Mouse (Mus musculus) common myeloid progenitor, adult 5-6 weeks (primary cell): Measurements from ENCODE around the gene Tekt4. TPM values are rescaled to one million over a fixed set of nuclear protein-coding genes. Genes with fewer than 3 reads are reported as not detected.
A peak's percentile ranks its signal among the peaks of the same experiment; 100 is the strongest.

ENCODE experiments used
- ATAC-seq: replicated peaks from 2 replicates; pipeline ENCODE4 v1.8.0; 2016; ENCODE audit warnings: low read depth, mild to moderate bottlenecking, moderate TSS enrichment, inconsistent platforms; ENCODE audit not compliant: poor library complexity, severe bottlenecking
- total RNA-seq: library from RNA; stranded (forward); fragments of 200-1000, 187-1606 nt; gene quantifications from 2 replicates; pipeline ENCODE4 v1.2.3, GENCODE M21; 2017

The Tekt4 gene
- total RNA-seq, 1 experiment from 2014 or later: not detected

DNA sequence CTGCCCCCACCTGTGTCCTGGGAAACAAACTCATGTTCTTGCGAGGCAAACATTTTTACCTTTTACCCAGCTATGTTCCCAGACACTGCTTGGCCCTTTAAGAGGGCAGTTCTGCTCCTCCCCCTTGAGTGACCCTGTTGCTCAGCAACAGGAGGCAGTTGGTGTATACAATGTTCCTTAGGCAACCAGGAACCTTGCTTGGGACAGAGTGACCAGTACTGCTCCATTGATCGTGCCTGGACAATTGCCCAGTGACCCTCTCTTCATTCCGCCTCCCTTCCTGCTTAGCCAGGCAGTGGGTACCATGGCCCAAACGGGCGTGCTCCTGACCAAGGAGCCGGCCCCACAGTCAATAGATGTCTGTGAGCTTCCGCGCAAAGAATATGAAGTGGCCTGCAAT lies 17.0 kb downstream of the Tekt4 start:
- no peak for ATAC-seq

DNA sequence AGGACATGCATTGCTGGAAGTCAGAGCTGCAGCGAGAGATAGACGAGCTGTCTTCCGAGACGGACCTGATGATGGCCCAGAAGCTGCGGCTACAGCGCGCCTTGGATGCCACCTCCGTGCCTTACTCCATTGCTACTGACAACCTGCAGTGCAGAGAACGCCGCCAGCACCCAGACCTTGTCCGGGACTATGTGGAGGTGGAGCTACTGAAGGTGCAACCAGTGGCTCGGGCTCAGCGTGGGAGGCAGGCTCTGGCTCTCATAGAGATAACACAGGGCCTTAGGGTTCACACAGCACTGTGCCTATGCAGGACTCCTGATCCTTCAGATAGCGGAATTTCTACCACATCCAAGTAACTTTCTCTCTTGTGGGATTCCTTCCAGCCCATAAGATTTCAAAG lies 17.6 kb downstream of the Tekt4 start:
- no peak for ATAC-seq

DNA sequence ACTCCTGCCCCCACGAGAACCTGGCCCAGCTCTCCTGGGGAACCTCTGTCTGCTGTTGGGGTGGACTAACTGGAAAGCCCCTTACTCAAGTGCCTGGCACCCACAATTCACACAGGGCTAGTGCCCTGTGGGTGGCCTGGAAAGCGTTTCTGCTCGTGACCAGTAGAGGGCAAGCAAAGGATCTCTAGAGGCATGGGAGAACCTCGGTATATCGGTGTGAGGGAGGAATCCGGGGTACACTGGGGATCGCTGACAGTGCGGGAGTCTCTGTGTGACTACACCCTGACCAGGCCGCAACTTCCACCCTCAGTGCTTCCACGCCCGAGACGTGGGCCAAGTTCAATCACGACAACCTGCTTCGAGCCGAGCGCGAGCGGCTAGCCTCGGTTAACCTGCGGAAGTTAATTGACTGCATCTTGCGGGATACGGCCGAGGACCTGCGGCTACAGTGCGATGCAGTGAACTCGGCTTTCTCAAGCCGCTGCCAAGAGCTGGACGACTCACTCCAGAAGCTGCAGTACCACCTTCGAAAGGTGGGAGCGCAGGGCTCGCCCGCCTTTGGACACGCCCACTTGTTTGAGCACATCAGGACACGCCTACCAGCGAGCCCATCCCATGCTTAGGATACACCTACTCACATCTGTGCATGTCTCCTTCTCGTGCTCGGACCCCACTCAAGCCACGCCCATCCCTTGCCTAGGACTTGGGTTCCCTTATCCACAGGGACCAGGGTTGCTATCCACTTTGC lies 20.1 kb downstream of the Tekt4 start:
- ATAC-seq: peak; percentile 71

DNA sequence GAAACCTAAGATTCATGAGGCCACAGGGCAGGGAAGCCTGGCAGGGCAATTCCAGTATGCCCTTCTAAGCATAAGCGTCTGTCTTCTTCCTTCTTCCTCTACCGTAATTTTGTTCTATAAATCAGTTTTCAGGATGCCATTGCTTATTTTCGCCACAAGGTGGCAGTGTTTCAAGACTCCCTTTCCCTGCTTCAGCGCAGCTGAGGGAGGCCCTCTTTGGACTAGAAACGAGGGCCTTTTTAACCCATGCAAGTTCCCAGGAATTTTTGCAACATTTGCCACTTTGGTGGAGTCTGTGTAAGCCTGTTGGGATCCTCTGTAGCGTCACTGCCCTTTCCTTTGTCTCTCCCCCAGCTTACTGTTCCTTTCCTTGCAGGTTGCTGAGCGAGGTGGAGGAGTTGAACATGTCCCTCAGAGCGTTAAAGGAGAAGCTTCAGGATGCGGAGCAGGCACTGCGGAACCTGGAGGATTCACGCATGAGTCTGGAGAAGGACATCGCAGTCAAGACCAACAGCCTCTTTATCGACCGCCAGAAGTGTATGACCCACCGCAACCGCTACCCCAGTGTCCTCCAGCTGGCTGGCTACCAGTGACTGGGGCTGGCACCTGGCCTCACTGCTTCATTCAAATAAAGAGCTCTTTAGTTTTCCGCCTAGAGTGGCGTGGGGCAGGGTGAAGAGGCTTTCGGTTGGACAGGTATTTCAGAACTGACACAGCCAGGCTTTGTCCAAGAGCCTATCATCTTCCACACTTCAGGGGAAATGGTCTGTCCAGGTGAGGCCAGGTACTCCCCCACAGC lies 21.7 kb downstream of the Tekt4 start:
- ATAC-seq: peak; percentile 66

DNA sequence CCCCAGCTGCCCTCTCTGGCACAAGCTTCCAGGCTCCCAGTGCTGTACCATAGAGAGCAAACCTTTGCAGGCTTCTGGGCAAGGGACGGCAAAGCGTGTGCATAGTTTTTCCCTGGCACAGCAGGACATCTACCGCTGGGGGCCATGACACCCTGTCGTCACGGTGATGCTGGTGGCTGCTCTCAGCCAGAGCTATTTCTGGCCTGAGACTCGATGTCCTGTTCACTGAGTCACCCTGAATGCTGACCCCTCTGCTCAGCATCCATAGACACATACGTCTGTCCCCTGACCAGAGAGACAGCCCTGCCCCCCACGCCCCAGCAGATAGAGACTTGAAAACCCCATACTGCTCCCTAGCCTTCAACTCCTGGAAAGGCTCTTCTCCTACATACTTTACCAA lies 25.7 kb downstream of the Tekt4 start:
- ATAC-seq: no peak

DNA sequence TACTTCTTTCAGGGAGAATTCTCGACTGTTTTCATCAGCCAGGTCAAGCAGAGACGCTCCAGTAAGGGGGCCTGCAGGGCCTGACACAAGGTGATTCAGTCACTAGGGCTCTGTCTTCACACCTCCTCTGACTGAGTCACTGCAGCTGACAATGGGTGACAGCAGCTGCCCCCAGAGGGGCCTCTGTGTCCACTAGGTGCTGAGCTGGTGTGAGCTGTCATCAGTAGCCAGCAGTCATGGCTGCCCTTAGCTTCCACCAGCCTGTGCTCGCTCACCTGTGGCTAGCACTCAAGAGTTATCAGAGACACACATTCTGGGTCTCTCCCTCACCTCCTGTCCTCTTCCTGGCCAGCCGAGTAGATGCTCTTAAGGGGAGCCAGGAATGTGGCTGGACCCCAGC lies 26.4 kb downstream of the Tekt4 start:
- no peak for ATAC-seq

DNA sequence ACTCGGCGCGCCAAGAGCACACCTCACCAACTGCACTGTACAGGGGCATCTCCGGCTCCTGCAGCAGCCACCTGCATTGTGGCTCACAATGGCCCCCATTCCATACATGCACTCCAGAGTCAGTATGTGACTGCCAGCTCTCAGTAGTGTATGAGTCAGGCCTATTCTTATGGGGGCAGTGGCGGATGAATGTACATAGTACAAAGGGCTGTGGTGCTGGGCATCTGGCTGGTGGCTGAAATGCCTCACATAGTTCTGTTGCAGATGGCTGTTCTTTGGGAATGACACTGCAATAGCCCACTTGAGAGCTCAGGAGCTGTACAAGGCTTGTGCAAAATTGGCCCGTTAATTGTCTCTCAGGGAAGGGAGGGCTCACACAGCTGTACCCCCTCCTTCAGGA lies 27.7 kb downstream of the Tekt4 start:
- no peak for ATAC-seq

DNA sequence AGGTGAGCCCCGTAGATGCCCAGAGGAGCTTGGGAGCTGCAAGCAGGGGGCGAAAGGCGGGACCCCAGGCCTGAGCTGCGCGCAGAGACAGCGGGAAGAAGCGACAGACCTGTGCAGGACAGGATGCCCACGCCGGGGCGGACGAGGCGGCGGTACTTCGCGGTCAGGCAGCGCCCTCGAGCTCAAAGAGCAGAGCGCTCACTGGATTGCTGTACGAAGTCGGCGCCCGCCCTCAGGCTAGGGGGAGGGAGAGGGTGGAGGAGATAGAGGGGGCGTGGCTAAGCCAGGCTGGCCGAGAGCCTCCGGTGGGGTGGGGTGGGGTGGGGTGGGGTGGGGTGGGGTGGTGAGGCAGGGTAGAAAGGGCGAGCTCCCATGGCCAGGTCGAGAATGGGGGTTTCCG lies 42.6 kb downstream of the Tekt4 start, which contains the start of gene Sstr5:
TSS of gene Sstr5 (minus strand) at position 276 of the 400 bp plus-strand sequence.
- 0 out of 2 replicates have a peak, but pooled peaks have one; percentile 39 for ATAC-seq

DNA sequence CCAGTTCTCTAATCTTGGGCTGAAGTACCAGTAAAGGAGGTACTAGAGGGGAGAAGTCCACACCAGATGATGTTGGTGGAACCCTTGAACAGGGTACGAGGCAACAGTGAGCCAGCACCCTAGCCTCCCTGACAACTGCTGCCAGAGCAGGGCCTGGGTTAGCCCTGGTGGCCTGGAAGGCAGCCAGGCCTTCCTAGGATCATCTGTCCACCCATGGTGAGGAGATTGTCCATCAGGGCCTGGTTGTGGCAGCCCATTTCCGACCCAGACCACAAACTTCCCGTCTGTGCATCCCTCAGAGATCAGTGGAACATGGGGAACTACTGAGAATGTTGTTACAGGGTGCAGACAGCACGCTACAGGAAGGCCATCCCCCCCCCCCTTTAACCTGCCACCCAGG lies 48.2 kb downstream of the Tekt4 start:
- peak; percentile 73 for ATAC-seq

DNA sequence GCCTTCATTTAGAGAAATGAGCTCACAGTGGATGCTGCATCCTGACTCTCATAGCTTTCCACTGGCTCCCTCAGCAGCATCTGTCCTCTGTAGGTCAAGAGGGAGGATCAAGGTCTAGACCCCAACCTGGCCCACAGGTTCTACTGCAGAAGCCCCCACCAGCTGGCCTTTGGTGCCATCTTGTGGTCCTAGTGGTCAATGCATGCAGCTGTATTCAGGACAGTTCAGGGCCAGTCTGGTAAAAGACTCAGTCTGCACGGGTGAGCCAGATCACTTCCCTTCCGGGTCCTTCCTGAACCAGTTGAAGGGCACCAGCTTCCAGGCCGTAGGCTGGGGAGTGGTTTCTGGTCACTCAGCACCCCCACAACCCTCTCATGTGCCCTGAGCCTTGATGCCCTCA lies 53.4 kb downstream of the Tekt4 start:
- ATAC-seq: peak; percentile 60; the same call in 1 of the 2 replicates

DNA sequence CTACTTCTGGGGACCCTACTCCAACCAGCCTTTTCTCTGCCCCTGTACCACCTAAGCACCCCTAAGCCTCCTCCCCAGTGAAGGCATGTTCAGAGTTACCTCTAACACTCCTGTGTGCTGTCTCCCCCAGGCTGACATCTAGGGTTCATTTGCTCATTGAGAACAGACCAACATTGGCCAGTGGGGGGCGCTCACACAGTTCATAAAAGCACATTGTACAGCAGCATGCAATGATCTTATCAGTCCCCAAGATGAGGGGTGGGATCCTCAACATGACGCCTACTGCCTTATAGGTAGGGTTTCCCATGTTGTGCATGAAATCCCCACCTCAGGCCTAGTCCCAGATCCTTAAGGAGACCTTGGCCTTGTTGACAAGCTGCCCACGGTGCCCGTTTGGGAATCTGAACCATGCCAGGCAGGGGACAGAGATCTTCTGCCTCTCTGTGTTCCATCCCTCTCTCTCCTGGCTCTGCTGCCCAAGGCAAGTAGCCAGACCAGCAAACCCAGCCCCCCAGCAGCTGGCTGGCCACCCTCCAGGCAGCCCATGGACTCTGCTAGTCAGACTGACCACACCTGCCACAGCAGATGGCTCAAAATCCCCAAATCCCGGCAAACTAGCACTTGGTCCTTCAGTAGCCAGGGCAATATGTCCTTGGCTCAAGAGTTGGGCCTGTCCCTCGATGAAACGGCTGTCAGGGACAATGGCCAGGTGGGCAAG lies 54.6 kb downstream of the Tekt4 start:
- no peak for ATAC-seq

DNA sequence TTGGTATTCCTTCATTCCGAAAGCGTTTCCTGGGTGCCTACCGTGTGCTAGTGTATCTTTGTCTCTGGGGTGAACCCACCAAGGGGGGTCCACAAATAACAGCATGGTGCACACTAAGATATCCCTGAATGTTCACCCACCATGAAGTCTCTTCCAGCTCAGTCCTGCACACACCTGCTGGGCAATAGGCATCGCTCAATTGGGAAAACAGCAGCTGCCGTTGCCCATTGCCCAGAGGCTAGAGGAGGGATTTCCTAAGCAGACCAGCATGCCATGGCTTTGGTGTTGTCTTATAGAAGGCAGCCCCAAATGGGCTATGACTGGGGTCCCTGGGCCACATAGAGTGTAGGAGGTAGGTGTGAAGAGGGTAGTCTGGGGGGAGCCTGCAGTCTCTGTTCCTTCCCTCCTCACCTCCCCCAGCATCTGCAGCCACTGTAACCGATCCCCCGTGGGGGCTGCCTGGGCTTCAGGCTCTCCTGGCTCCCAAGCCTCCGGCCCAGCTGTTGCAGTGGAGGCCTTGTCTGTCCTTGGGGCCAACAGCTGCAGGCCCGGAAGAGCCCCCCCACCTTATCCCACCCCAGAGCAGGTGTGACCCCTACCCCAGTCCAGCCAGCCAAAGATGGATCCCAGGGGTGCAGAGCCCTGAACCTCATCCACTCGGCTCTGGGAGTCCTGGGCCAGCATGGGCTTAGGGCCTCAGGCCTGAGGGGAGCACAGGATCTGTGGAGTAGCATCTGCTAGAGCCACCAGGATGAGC lies 55.8 kb downstream of the Tekt4 start:
- no peak for ATAC-seq

DNA sequence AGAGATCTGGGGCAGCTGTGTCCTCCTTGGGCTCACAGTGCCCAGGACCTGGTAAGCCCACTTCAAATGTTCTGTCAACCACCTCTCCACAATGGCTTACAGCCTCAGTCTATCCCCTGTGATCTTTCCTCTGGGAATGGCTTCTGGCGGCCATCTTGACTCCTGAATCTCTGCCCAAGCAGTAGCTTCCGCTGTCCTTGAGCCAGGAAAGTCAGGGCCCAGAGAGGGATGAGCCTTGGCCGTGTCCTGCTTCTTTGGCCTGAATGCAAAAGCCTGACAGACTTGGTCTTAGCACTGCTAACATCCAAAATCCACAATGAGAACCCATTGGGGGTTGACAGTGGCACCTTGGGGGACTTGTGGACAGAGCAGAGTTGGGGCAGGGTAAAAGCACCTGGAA lies 57.5 kb downstream of the Tekt4 start:
- ATAC-seq: no peak

DNA sequence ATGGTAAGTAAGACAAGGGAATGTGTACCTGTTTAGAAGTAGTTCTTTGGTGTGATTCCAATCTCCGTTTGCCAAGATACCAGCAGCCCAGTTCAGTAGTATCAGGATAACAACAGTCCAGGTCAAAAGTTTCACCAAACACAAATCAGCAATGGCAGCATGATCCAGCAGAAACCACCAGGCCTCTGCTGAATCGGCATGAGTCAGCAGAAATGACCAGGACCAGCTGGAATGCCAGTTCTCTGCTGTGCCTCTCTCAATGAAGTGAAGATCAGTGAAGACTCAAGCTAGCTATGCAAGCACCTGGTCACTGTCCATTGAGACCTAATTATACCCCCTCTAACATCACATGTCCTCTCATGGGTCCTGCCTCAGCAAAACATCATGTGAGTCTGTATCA lies 59.6 kb downstream of the Tekt4 start:
- no peak for ATAC-seq

DNA sequence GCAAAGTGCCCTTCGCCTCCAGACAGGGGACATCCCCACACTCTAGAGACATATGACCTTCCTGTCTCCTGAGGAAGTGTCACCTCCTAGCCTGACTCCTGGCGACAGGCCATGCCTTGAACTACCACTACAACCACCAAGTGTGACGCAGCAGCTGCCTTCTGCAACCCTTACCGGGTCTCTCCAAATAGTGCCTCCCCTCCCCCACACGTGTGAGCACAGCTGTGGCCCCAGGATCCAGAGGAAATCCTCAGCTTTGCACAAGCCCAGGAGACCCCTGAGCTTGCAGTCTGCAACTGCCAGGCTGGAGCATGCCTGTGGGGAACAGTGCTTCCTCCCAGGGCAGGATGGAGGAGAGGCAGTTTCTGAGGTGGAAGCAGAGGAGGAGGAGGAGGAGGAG lies 61.9 kb downstream of the Tekt4 start:
- ATAC-seq: no peak

DNA sequence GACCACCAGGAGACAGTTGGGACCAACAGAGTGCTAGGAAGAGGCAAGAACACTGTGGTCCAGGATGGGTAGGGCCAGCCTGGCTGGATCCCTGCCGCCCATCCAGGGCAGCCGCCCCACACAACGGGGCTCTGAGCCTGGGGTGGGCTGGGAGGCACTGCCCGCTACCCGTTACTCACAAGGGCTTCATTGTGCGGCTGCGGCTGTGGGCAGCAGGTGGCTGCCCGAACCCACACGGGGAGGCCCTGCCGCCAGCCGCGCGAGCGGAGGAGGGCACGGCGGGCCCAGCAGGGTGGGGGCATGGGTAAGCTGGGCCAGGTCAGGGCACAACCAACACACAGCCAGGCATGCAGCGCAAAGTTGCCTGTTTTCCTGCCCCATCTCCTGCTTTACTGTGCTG lies 63.7 kb downstream of the Tekt4 start:
- no peak for ATAC-seq

DNA sequence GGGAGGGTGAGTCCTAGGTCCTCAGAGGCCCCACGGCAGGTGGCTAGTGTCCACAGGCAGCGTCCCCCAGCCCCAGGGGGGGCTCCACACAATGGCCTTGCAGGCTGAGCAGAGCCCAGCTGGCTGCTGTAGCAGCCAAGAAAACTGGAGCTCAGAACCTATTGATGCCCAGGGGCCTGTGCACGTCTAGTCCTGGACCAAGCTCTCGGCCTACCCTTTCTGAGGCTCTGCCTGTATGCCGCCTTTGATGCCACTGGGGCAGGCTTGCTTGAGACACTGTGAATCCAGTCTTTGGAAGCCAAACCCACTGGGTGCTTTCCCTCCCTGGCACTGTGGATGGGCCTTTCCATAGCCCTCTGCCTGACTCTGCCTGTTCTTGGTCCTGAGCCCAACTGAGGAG lies 65.1 kb downstream of the Tekt4 start:
- ATAC-seq: no peak

DNA sequence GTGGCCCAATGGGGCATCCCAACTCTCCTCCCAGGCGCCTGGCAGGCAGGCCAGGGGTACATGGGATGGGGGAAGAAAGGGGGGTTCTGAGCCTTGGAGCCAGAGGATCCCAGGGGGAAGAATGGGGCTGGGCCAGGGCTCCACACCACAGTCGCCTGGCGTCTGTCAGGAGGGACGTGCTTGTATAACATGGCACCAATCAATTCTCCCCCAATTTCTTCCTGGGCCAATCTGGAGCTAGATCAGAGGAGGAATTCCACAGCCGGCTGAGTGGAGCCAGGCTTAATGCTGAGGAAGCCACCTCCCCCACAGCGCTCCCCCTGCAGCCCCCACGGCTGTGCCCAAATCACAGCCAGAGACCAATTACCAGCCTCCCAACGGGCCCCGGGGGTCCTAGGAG lies 66.1 kb downstream of the Tekt4 start:
- ATAC-seq: no peak

DNA sequence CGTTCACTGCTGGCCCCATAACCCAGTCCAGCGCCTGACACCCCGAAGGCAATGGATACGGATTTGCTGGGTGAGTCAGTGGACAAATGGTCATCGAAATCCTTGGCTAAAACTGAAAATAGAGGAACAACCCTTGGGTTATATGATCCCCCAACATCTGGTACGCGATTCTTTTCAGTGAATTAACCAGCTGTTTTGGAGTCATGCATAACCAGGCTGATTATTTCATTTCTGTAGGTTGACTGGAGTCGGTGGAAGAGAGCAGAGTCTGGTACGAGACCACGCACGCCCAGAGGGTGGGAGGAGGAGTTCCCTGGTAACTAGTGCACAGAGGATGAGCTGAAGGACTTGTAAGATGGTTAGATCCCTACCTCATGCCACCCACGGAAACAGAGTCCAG lies 67.7 kb downstream of the Tekt4 start:
- ATAC-seq: no peak
